Comparison of ENCODE assay signal across 17 mouse cellular contexts in the genomic region with DNA sequence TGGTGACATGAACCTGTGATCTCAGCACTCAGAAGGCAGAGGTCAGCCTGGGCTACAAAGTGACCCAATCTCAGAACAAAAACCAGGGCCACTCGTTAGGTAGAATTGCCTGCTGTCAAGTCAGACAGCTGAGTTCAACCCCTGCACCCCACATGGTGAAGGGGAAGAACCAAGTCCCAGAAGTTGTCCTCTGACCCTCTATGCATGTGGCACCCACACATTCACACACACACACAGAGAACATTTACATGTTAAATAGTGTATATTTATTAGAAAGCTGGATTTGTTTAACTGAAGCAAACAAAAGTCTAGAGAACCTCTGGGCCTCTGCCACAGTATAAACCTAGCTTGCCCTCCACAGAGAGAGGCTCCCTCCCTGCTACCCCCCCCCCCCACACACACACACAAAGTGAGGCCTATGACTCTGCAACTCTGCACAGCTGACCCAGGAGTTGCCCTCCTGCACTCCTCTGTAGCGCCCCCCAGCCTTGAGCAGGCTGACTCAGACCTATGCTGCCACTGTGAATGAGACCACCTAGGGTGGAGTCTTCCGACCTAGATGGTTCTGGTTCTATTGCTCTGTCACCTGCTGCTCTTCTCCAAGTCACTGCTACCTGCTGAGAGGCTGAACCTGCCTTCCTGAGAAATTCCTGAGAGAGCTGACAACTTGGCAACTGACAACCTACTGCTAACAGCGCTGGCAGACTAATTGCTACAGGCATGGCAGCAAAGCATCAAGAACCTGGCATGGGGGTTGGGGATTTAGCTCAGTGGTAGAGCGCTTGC. TPM values are rescaled to one million over a fixed set of nuclear protein-coding genes. Genes with fewer than 3 reads are reported as not detected.
A peak's percentile ranks its signal among the peaks of the same experiment; 100 is the strongest.
DNase-seq lines count a peak whose midpoint lies in the region; ATAC-seq lines count a peak whose summit lies in the region.
"Had no signal": no experiment of that assay in that cellular context is flagged by ENCODE, and none has a peak within 500 bp of the region (broad histone marks: within the 10 kb centered on the region; RNA-seq: fewer than 3 reads in every experiment).

No protein-coding gene starts in this region.

- H3K4me3 ChIP-seq in liver, embryonic 12.5 days: no peak overlapping the region
- no peak overlapping the region for H3K4me3 ChIP-seq in liver, embryonic 15.5 days (replicated peaks)
- H3K4me3 ChIP-seq in forebrain, embryonic 14.5 days (ENCODE audit: low read depth, low read length): no peak overlapping the region
- H3K4me3 ChIP-seq: embryonic facial prominence, embryonic 13.5 days; hindbrain, embryonic 15.5 days; limb, embryonic 15.5 days; neural tube, embryonic 13.5 days had no signal

- no peak overlapping the region for H3K27ac ChIP-seq in liver, embryonic 12.5 days
- H3K27ac ChIP-seq in liver, embryonic 15.5 days (replicated peaks): 0 out of 2 replicates have a peak overlapping the region, but pooled peaks have one; percentile 14
- H3K27ac ChIP-seq in forebrain, embryonic 14.5 days (ENCODE audit: low read depth, low read length): no peak overlapping the region
- H3K27ac ChIP-seq: embryonic facial prominence, embryonic 13.5 days; hindbrain, embryonic 15.5 days; limb, embryonic 15.5 days; neural tube, embryonic 13.5 days had no signal

- H3K27me3 ChIP-seq in liver, embryonic 12.5 days (replicated peaks): no peaks in the 10 kb centered on the region; the same call in 1 of the 2 replicates
- no peaks in the 10 kb centered on the region for H3K27me3 ChIP-seq in liver, embryonic 15.5 days
- no peaks in the 10 kb centered on the region for H3K27me3 ChIP-seq in forebrain, embryonic 14.5 days (replicated peaks; ENCODE audit: control insufficient read depth, insufficient read depth, low read length)
- H3K27me3 ChIP-seq: embryonic facial prominence, embryonic 13.5 days; hindbrain, embryonic 15.5 days; limb, embryonic 15.5 days; neural tube, embryonic 13.5 days had no signal

- no peak overlapping the region for H3K4me2 ChIP-seq in liver, embryonic 12.5 days
- no peak overlapping the region for H3K4me2 ChIP-seq in liver, embryonic 15.5 days
- no peak overlapping the region for H3K4me2 ChIP-seq in forebrain, embryonic 14.5 days (ENCODE audit: low read length)
- H3K4me2 ChIP-seq: embryonic facial prominence, embryonic 13.5 days; hindbrain, embryonic 15.5 days; limb, embryonic 15.5 days; neural tube, embryonic 13.5 days had no signal

- no peaks in the 10 kb centered on the region for H3K36me3 ChIP-seq in liver, embryonic 12.5 days
- H3K36me3 ChIP-seq in liver, embryonic 15.5 days (replicated peaks): no peaks in the 10 kb centered on the region
- no peaks in the 10 kb centered on the region for H3K36me3 ChIP-seq in forebrain, embryonic 14.5 days (ENCODE audit: control insufficient read depth, insufficient read depth, low read length)
- H3K36me3 ChIP-seq: embryonic facial prominence, embryonic 13.5 days; hindbrain, embryonic 15.5 days; limb, embryonic 15.5 days; neural tube, embryonic 13.5 days had no signal

- WGBS in liver, embryonic 12.5 days (ENCODE audit: insufficient replicate concordance): 67% methylated on average over 5 of the region's 5 CpGs
- 67% methylated on average over 5 of the region's 5 CpGs for WGBS in liver, embryonic 15.5 days (ENCODE audit: insufficient replicate concordance)
- 47% methylated on average over 5 of the region's 5 CpGs for whole genome bisulfite sequencing in forebrain, embryonic 14.5 days

- peak; percentile 43 for DNase-seq in cerebellum, adult 9-10 months
- no peak for DNase-seq in cerebellum, postnatal 4 days (ENCODE audit: low spot score in 2 of 2)
- DNase-seq in liver: no peak
- peak; percentile 67 for DNase-seq in brain, adult 2 months (ENCODE audit: low read depth, low spot score)
- no peak for DNase-seq in forebrain, embryonic 14.5 days (ENCODE audit: low spot score)
- no peak for DNase-seq in kidney, postnatal 10 days
- DNase-seq: adrenal gland, adult 8-10 months; gastrocnemius, postnatal 14 days; heart, postnatal 14 days; kidney, adult 9 months; right cerebral cortex, postnatal 14 days had no signal

- ATAC-seq in liver, embryonic 12.5 days: 0 out of 2 replicates have a peak, but pooled peaks have one; percentile 47
- peak; percentile 62 for ATAC-seq in liver, embryonic 15.5 days (ENCODE audit: insufficient read depth)
- ATAC-seq in forebrain, embryonic 14.5 days: no peak

- no peak overlapping the region for H3K9ac ChIP-seq in liver, embryonic 12.5 days
- H3K9ac ChIP-seq in liver, embryonic 15.5 days: no peak overlapping the region
- H3K9ac ChIP-seq in forebrain, embryonic 14.5 days (ENCODE audit: low read length): no peak overlapping the region
- H3K9ac ChIP-seq: embryonic facial prominence, embryonic 13.5 days; hindbrain, embryonic 15.5 days; limb, embryonic 15.5 days; neural tube, embryonic 13.5 days had no signal

- peaks cover 7% of the 10 kb centered on the region; the same call in 1 of the 2 replicates for H3K9me3 ChIP-seq in liver, embryonic 12.5 days (replicated peaks)
- H3K9me3 ChIP-seq in liver, embryonic 15.5 days (replicated peaks): 0 out of 2 replicates have a peak, but pooled peaks cover 2% of the 10 kb centered on the region
- H3K9me3 ChIP-seq in forebrain, embryonic 14.5 days (replicated peaks; ENCODE audit: control insufficient read depth, low read length): no peaks in the 10 kb centered on the region
- H3K9me3 ChIP-seq: embryonic facial prominence, embryonic 13.5 days; hindbrain, embryonic 15.5 days; limb, embryonic 15.5 days; neural tube, embryonic 13.5 days had no signal

- H3K4me1 ChIP-seq in liver, embryonic 12.5 days: peaks cover 21% of the 10 kb centered on the region
- peaks cover 17% of the 10 kb centered on the region for H3K4me1 ChIP-seq in liver, embryonic 15.5 days (replicated peaks)
- no peaks in the 10 kb centered on the region for H3K4me1 ChIP-seq in forebrain, embryonic 14.5 days (ENCODE audit: control insufficient read depth, insufficient read depth, low read length)
- H3K4me1 ChIP-seq: embryonic facial prominence, embryonic 13.5 days; hindbrain, embryonic 15.5 days; neural tube, embryonic 13.5 days had no signal

RNA-seq across cellular contexts. Expression of a gene that starts 52.1 kb away (rescaled TPM):
- polyA plus RNA-seq in liver, embryonic 12.5 days (2016; fragmentation: Nextera tagmentation; extraction: Ambion mirVana): 16.8 and 19.9 TPM in 2 replicates
- polyA plus RNA-seq in liver, embryonic 15.5 days (2015; fragmentation: Nextera tagmentation; extraction: Ambion mirVana): 22.9 and 23.7 TPM in 2 replicates
- 4.6 and 5.0 TPM in 2 replicates for polyA plus RNA-seq in forebrain, embryonic 14.5 days (2014; fragmentation: Nextera tagmentation; extraction: Ambion mirVana)

RNA-seq across cellular contexts. Expression of a gene that starts 53.7 kb away (rescaled TPM):
- polyA plus RNA-seq in liver, embryonic 12.5 days (2016; fragmentation: Nextera tagmentation; extraction: Ambion mirVana): 38.0 and 43.1 TPM in 2 replicates
- 33.7 and 42.4 TPM in 2 replicates for polyA plus RNA-seq in liver, embryonic 15.5 days (2015; fragmentation: Nextera tagmentation; extraction: Ambion mirVana)
- 68.5 and 78.2 TPM in 2 replicates for polyA plus RNA-seq in forebrain, embryonic 14.5 days (2014; fragmentation: Nextera tagmentation; extraction: Ambion mirVana)

Comparison
In these comparisons a context has a peak if more than half of its experiments do, and no peak if none do; other contexts are left out.
1. DNase-seq: peak in cerebellum, adult 9-10 months (single experiment) and brain, adult 2 months (single experiment); none in cerebellum, postnatal 4 days (0 of 2), liver (single experiment), forebrain, embryonic 14.5 days (single experiment) and kidney, postnatal 10 days (single experiment).